Mouse (Mus musculus) hindbrain, embryonic 10.5 days (tissue): ENCODE results near the gene Gm21209. TPM values are rescaled to one million over a fixed set of nuclear protein-coding genes. Genes with fewer than 3 reads are reported as not detected.
"Not testable (repeated sequence)": the region's sequence is repeated elsewhere in the genome, so short reads cannot be mapped to it uniquely, and the experiment has no call there.

Experiments used
- DNase-seq: peaks from one replicate; pipeline ENCODE4 v3.0.0-alpha.2; 2017; ENCODE audit warnings: low spot score
- H3K27ac ChIP-seq: fragments of 300-500 bp; sonication (generic); 2 replicates; pipeline ENCODE4 v1.5.1; 2016; ENCODE audit warnings: mild to moderate bottlenecking, moderate library complexity
- H3K27me3 ChIP-seq: fragments of 300-500 bp; sonication (generic); 2 replicates; pipeline ENCODE4 v1.6.1; 2016; ENCODE audit warnings: mild to moderate bottlenecking; ENCODE audit not compliant: poor library complexity, insufficient read depth, severe bottlenecking
- H3K36me3 ChIP-seq: fragments of 300-500 bp; sonication (generic); 2 replicates; pipeline ENCODE4 v1.6.1; 2016; ENCODE audit warnings: mild to moderate bottlenecking, moderate library complexity
- H3K4me1 ChIP-seq: fragments of 300-500 bp; sonication (generic); replicated peaks from 2 replicates; pipeline ENCODE4 v1.6.1; 2016; ENCODE audit warnings: mild to moderate bottlenecking
- H3K4me3 ChIP-seq: fragments of 300-500 bp; sonication (generic); 2 replicates; pipeline ENCODE4 v1.5.1; 2016; ENCODE audit warnings: mild to moderate bottlenecking, moderate library complexity
- H3K9me3 ChIP-seq: fragments of 300-500 bp; sonication (generic); 2 replicates; pipeline ENCODE4 v1.6.1; 2016; ENCODE audit warnings: mild to moderate bottlenecking, moderate library complexity
- WGBS: fragments of 180-500 bp; shearing (Covaris S2); methylation state at CpG from one replicate; pipeline ENCODE4 v1.1.7; 2016; 5-methylcytosine and 5-hydroxymethylcytosine counted together
- polyA plus RNA-seq: library from polyadenylated mRNA; unstranded; fragments of >200 nt; fragmentation: Nextera tagmentation; extraction: Ambion mirVana; gene quantifications from 2 replicates; pipeline ENCODE4 v1.2.1, GENCODE M21; 2016

Gm21209 gene
- not detected in 2 replicates for polyA plus RNA-seq

GRCm38 (mm10) chrY:49570856-49571255 lies at the start of gene Gm21209:
TSS of gene Gm21209 (plus strand) at chrY:49571156.
- H3K27ac ChIP-seq, H3K4me1 ChIP-seq, H3K9me3 ChIP-seq, H3K36me3 ChIP-seq, H3K27me3 ChIP-seq, DNase-seq, H3K4me3 ChIP-seq: not testable (repeated sequence)
- WGBS = no CpG with 5 or more reads among the region's 6 CpGs
